Mouse (Mus musculus): ENCODE results near the gene Cald1. TPM values are rescaled to one million over a fixed set of nuclear protein-coding genes. Genes with fewer than 3 reads are reported as not detected.
A peak's percentile ranks its signal among the peaks of the same experiment; 100 is the strongest.

Gene Cald1
- polyA plus RNA-seq, 1 experiment from 2014 or later, result 155 TPM

GRCm38 (mm10) chr6:34729449-34730151 lies 131.3 kb downstream of the Cald1 start:
- Histone ChIP-seq H3K9ac (ENCODE audit: low read length) (no peak overlapping the region), H3K36me3 (ENCODE audit: control insufficient read depth, insufficient read depth, low read length) (no peaks in the 10 kb centered on the region), H3K4me1 (ENCODE audit: control insufficient read depth, insufficient read depth, low read length) (peaks cover 47% of the 10 kb centered on the region), H3K27ac (replicated peaks; ENCODE audit: low read depth, low read length) (no peak overlapping the region), H3K27me3 (ENCODE audit: control insufficient read depth, insufficient read depth, low read length) (no peaks in the 10 kb centered on the region), H3K9me3 (ENCODE audit: control insufficient read depth, low read length) (no peaks in the 10 kb centered on the region), H3K4me2 (ENCODE audit: low read depth, severe bottlenecking) (no peak overlapping the region), H3K4me3 (ENCODE audit: low read depth, low read length) (no peak overlapping the region)
- 47% methylated on average over 8 of the region's 8 CpGs for WGBS
- ATAC-seq (ENCODE audit: insufficient number of reproducible peaks, low FRiP score, low TSS enrichment, low read depth) (no peak), DNase-seq (ENCODE audit: low spot score) (no peak)

GRCm38 (mm10) chr6:34731007-34731406 lies 132.7 kb downstream of the Cald1 start:
- WGBS, result 60% methylated on average over 6 of the region's 6 CpGs
- Histone ChIP-seq H3K4me2 (ENCODE audit: low read depth, severe bottlenecking) (peak overlapping the region; percentile 12; the same call in 1 of the 2 replicates), H3K27ac (replicated peaks; ENCODE audit: low read depth, low read length) (no peak overlapping the region), H3K4me1 (ENCODE audit: control insufficient read depth, insufficient read depth, low read length) (peaks cover 45% of the 10 kb centered on the region), H3K4me3 (ENCODE audit: low read depth, low read length) (no peak overlapping the region), H3K36me3 (ENCODE audit: control insufficient read depth, insufficient read depth, low read length) (no peaks in the 10 kb centered on the region), H3K9me3 (ENCODE audit: control insufficient read depth, low read length) (no peaks in the 10 kb centered on the region), H3K27me3 (ENCODE audit: control insufficient read depth, insufficient read depth, low read length) (no peaks in the 10 kb centered on the region), H3K9ac (ENCODE audit: low read length) (no peak overlapping the region)
- no peak for ATAC-seq (ENCODE audit: insufficient number of reproducible peaks, low FRiP score, low TSS enrichment, low read depth)
- no peak for DNase-seq (ENCODE audit: low spot score)

- WGBS, result 28% methylated on average over 9 of the region's 9 CpGs
- ATAC-seq (ENCODE audit: insufficient number of reproducible peaks, low FRiP score, low TSS enrichment, low read depth) (no peak; the same call in 1 of the 2 replicates), DNase-seq (ENCODE audit: low spot score) (no peak)
- Histone ChIP-seq H3K9ac (ENCODE audit: low read length) (no peak overlapping the region), H3K4me3 (ENCODE audit: low read depth, low read length) (no peak overlapping the region), H3K27me3 (ENCODE audit: control insufficient read depth, insufficient read depth, low read length) (no peaks in the 10 kb centered on the region), H3K36me3 (ENCODE audit: control insufficient read depth, insufficient read depth, low read length) (no peaks in the 10 kb centered on the region), H3K4me1 (ENCODE audit: control insufficient read depth, insufficient read depth, low read length) (peaks cover 40% of the 10 kb centered on the region), H3K4me2 (ENCODE audit: low read depth, severe bottlenecking) (peak overlapping the region; percentile 12; the same call in 1 of the 2 replicates), H3K27ac (replicated peaks; ENCODE audit: low read depth, low read length) (no peak overlapping the region), H3K9me3 (ENCODE audit: control insufficient read depth, low read length) (no peaks in the 10 kb centered on the region)
Measured at GRCm38 (mm10) chr6:34731529-34731928, 133.2 kb downstream of the Cald1 start.

GRCm38 (mm10) chr6:34734940-34735695 lies 136.8 kb downstream of the Cald1 start:
- no peaks in the 10 kb centered on the region for H3K9me3 ChIP-seq (ENCODE audit: control insufficient read depth, low read length)

GRCm38 (mm10) chr6:34736934-34737333 lies 138.6 kb downstream of the Cald1 start:
- no peaks in the 10 kb centered on the region for H3K36me3 ChIP-seq (ENCODE audit: control insufficient read depth, insufficient read depth, low read length)
- no peaks in the 10 kb centered on the region for H3K27me3 ChIP-seq (ENCODE audit: control insufficient read depth, insufficient read depth, low read length)
- H3K4me3 ChIP-seq (ENCODE audit: low read depth, low read length), result no peak overlapping the region
- H3K9me3 ChIP-seq (ENCODE audit: control insufficient read depth, low read length), result no peaks in the 10 kb centered on the region
- no peak overlapping the region for H3K9ac ChIP-seq (ENCODE audit: low read length)
- no peak overlapping the region for H3K4me2 ChIP-seq (ENCODE audit: low read depth, severe bottlenecking)
- ATAC-seq (ENCODE audit: insufficient number of reproducible peaks, low FRiP score, low TSS enrichment, low read depth) (no peak), DNase-seq (ENCODE audit: low spot score) (no peak)
- no peak overlapping the region for H3K27ac ChIP-seq (replicated peaks; ENCODE audit: low read depth, low read length)
- peaks cover 2% of the 10 kb centered on the region for H3K4me1 ChIP-seq (ENCODE audit: control insufficient read depth, insufficient read depth, low read length)
- WGBS, result 82% methylated on average over 2 of the region's 2 CpGs

More at GRCm38 (mm10) chr6:34734940-34735695, 136.8 kb downstream of the Cald1 start:
- H3K27ac ChIP-seq (replicated peaks; ENCODE audit: low read depth, low read length), result no peak overlapping the region
- no peak overlapping the region for H3K4me3 ChIP-seq (ENCODE audit: low read depth, low read length)
- no peak for ATAC-seq (ENCODE audit: insufficient number of reproducible peaks, low FRiP score, low TSS enrichment, low read depth)
- no peak overlapping the region for H3K9ac ChIP-seq (ENCODE audit: low read length)
- 85% methylated on average over 13 of the region's 13 CpGs for WGBS
- peaks cover 18% of the 10 kb centered on the region for H3K4me1 ChIP-seq (ENCODE audit: control insufficient read depth, insufficient read depth, low read length)
- no peaks in the 10 kb centered on the region for H3K36me3 ChIP-seq (ENCODE audit: control insufficient read depth, insufficient read depth, low read length)
- H3K27me3 ChIP-seq (ENCODE audit: control insufficient read depth, insufficient read depth, low read length), result no peaks in the 10 kb centered on the region
- no peak overlapping the region for H3K4me2 ChIP-seq (ENCODE audit: low read depth, severe bottlenecking)
- DNase-seq (ENCODE audit: low spot score), result no peak

- Histone ChIP-seq H3K4me2 (ENCODE audit: low read depth, severe bottlenecking) (no peak overlapping the region), H3K4me1 (ENCODE audit: control insufficient read depth, insufficient read depth, low read length) (0 out of 2 replicates have a peak, but pooled peaks cover 3% of the 10 kb centered on the region), H3K4me3 (ENCODE audit: low read depth, low read length) (no peak overlapping the region), H3K36me3 (ENCODE audit: control insufficient read depth, insufficient read depth, low read length) (no peaks in the 10 kb centered on the region), H3K9me3 (ENCODE audit: control insufficient read depth, low read length) (no peaks in the 10 kb centered on the region), H3K27ac (replicated peaks; ENCODE audit: low read depth, low read length) (no peak overlapping the region), H3K9ac (ENCODE audit: low read length) (no peak overlapping the region), H3K27me3 (ENCODE audit: control insufficient read depth, insufficient read depth, low read length) (no peaks in the 10 kb centered on the region)
- DNase-seq (ENCODE audit: low spot score) (no peak), ATAC-seq (ENCODE audit: insufficient number of reproducible peaks, low FRiP score, low TSS enrichment, low read depth) (no peak)
- WGBS, result 90% methylated on average over 4 of the region's 4 CpGs
Measured at GRCm38 (mm10) chr6:34743946-34744345, 145.6 kb downstream of the Cald1 start.

- H3K4me2 ChIP-seq (ENCODE audit: low read depth, severe bottlenecking), result no peak overlapping the region
- no peaks in the 10 kb centered on the region for H3K36me3 ChIP-seq (ENCODE audit: control insufficient read depth, insufficient read depth, low read length)
- no peaks in the 10 kb centered on the region for H3K9me3 ChIP-seq (ENCODE audit: control insufficient read depth, low read length)
- H3K27me3 ChIP-seq (ENCODE audit: control insufficient read depth, insufficient read depth, low read length), result no peaks in the 10 kb centered on the region
- DNase-seq (ENCODE audit: low spot score) (no peak), ATAC-seq (ENCODE audit: insufficient number of reproducible peaks, low FRiP score, low TSS enrichment, low read depth) (no peak)
- no peak overlapping the region for H3K9ac ChIP-seq (ENCODE audit: low read length)
- H3K4me3 ChIP-seq (ENCODE audit: low read depth, low read length), result no peak overlapping the region
- no peak overlapping the region for H3K27ac ChIP-seq (replicated peaks; ENCODE audit: low read depth, low read length)
- 0 out of 2 replicates have a peak, but pooled peaks cover 3% of the 10 kb centered on the region for H3K4me1 ChIP-seq (ENCODE audit: control insufficient read depth, insufficient read depth, low read length)
- 83% methylated on average over 6 of the region's 6 CpGs for WGBS
Measured at GRCm38 (mm10) chr6:34747846-34748245, 149.5 kb downstream of the Cald1 start.

- no peak overlapping the region for H3K9ac ChIP-seq (ENCODE audit: low read length)
- ATAC-seq (ENCODE audit: insufficient number of reproducible peaks, low FRiP score, low TSS enrichment, low read depth) (no peak), DNase-seq (ENCODE audit: low spot score) (no peak)
- no peak overlapping the region for H3K4me2 ChIP-seq (ENCODE audit: low read depth, severe bottlenecking)
- WGBS, result 69% methylated on average over 11 of the region's 11 CpGs
- H3K4me1 ChIP-seq (ENCODE audit: control insufficient read depth, insufficient read depth, low read length), result 0 out of 2 replicates have a peak, but pooled peaks cover 3% of the 10 kb centered on the region
- no peak overlapping the region for H3K27ac ChIP-seq (replicated peaks; ENCODE audit: low read depth, low read length)
- H3K9me3 ChIP-seq (ENCODE audit: control insufficient read depth, low read length), result no peaks in the 10 kb centered on the region
- H3K4me3 ChIP-seq (ENCODE audit: low read depth, low read length), result no peak overlapping the region
- H3K36me3 ChIP-seq (ENCODE audit: control insufficient read depth, insufficient read depth, low read length), result no peaks in the 10 kb centered on the region
- no peaks in the 10 kb centered on the region for H3K27me3 ChIP-seq (ENCODE audit: control insufficient read depth, insufficient read depth, low read length)
Measured at GRCm38 (mm10) chr6:34748566-34748965, 150.3 kb downstream of the Cald1 start.
